Mouse (Mus musculus) heart, postnatal 25 days (tissue): ENCODE data around the gene Slc16a11. TPM values are rescaled to one million over a fixed set of nuclear protein-coding genes. Genes with fewer than 3 reads are reported as not detected.

Experiments used
- DNase-seq: peaks from one replicate; pipeline ENCODE4 v3.0.0; 2022; ENCODE audit warnings: low spot score
- intact Hi-C: fragments of 180-260 bp; cut with DNase I; formaldehyde crosslinking; loops from one replicate; pipeline ENCODE4 v1.15.1; 2025
- total RNA-seq, 2 experiments: library from RNA; stranded (reverse); gene quantifications; 2 replicates each; pipeline ENCODE4 v1.2.3; 2021

Slc16a11 gene
- total RNA-seq, 2 experiments from 2014 or later = 0.45 TPM; not detected in 1

GRCm38 (mm10) chr11:70199107-70199506 is 13.4 kb upstream of the Slc16a11 start:
- DNase-seq = no peak
- intact Hi-C loops = no loop called here

- no peak for DNase-seq
- intact Hi-C loops = no loop called here
These were observed 12.4 kb upstream of the Slc16a11 start for GRCm38 (mm10) chr11:70200036-70200608.

GRCm38 (mm10) chr11:70201691-70202090 is 10.9 kb upstream of the Slc16a11 start:
- no peak for DNase-seq
- intact Hi-C loops = no loop called here

GRCm38 (mm10) chr11:70206801-70207200 is 5.8 kb upstream of the Slc16a11 start:
- intact Hi-C loops = no loop called here
- no peak for DNase-seq

GRCm38 (mm10) chr11:70207283-70207682 is 5.3 kb upstream of the Slc16a11 start:
- intact Hi-C loops = no loop called here
- no peak for DNase-seq

- no peak for DNase-seq
- intact Hi-C loops = no loop called here
These were observed 3.7 kb upstream of the Slc16a11 start for GRCm38 (mm10) chr11:70208778-70209388.

GRCm38 (mm10) chr11:70210681-70211080 is 1.9 kb upstream of the Slc16a11 start:
- no peak for DNase-seq
- intact Hi-C loops = loop anchor here (10.0 kb wide), 1 partner anchor 276 kb away; the partner anchor contains the start of gene Ybx2

GRCm38 (mm10) chr11:70211972-70212371 is 580 bp upstream of the Slc16a11 start:
- intact Hi-C loops = loop anchor here (2.0 to 10.0 kb wide), 2 partner anchors 157 to 277 kb away; partner anchors contain the start of genes Asgr1 and Ybx2
- no peak for DNase-seq

GRCm38 (mm10) chr11:70212896-70213295 is 344 bp downstream of the Slc16a11 start:
- intact Hi-C loops = loop anchor here (1.0 to 10.0 kb wide), 3 partner anchors 139 to 278 kb away; partner anchors contain the start of genes Asgr1 and Ybx2
- no peak for DNase-seq

GRCm38 (mm10) chr11:70213736-70214135 is 1.2 kb downstream of the Slc16a11 start:
- intact Hi-C loops = loop anchor here (1.0 to 10.0 kb wide), 3 partner anchors 139 to 279 kb away; partner anchors contain the start of genes Asgr1 and Ybx2
- no peak for DNase-seq

- no peak for DNase-seq
- intact Hi-C loops = loop anchor here (10.0 kb wide), 1 partner anchor 280 kb away; the partner anchor contains the start of gene Ybx2
These were observed 1.8 kb downstream of the Slc16a11 start for GRCm38 (mm10) chr11:70214191-70214855.

- intact Hi-C loops = loop anchor here (10.0 kb wide), 1 partner anchor 280 kb away; the partner anchor contains the start of gene Ybx2
- no peak for DNase-seq
These were observed 2.3 kb downstream of the Slc16a11 start for GRCm38 (mm10) chr11:70214856-70215209.

GRCm38 (mm10) chr11:70215301-70215700 is 2.7 kb downstream of the Slc16a11 start:
- no peak for DNase-seq
- intact Hi-C loops = loop anchor here (10.0 kb wide), 1 partner anchor 280 kb away; the partner anchor contains the start of gene Ybx2

GRCm38 (mm10) chr11:70216103-70216502 is 3.6 kb downstream of the Slc16a11 start:
- intact Hi-C loops = loop anchor here (10.0 kb wide), 1 partner anchor 281 kb away; the partner anchor contains the start of gene Ybx2
- no peak for DNase-seq

GRCm38 (mm10) chr11:70218039-70218438 is 5.5 kb downstream of the Slc16a11 start:
- intact Hi-C loops = loop anchor here (10.0 kb wide), 1 partner anchor 283 kb away; the partner anchor contains the start of gene Ybx2
- DNase-seq = no peak

GRCm38 (mm10) chr11:70218741-70219470 is 6.4 kb downstream of the Slc16a11 start:
- DNase-seq = no peak
- intact Hi-C loops = loop anchor here (10.0 kb wide), 1 partner anchor 284 kb away; the partner anchor contains the start of gene Ybx2

- DNase-seq = no peak
- intact Hi-C loops = loop anchor here (10.0 kb wide), 1 partner anchor 285 kb away; the partner anchor contains the start of gene Ybx2
These were observed 7.3 kb downstream of the Slc16a11 start for GRCm38 (mm10) chr11:70219873-70220272.

GRCm38 (mm10) chr11:70220323-70220722 is 7.8 kb downstream of the Slc16a11 start:
- DNase-seq = no peak
- intact Hi-C loops = no loop called here

- intact Hi-C loops = no loop called here
- DNase-seq = peak; percentile 91
These were observed 8.4 kb downstream of the Slc16a11 start, which contains the start of gene Slc16a13 for GRCm38 (mm10) chr11:70220731-70221602. Gene Slc16a13 (minus strand): TSS chr11:70221064.
